Mouse (Mus musculus) C2C12 (cell line): Measurements from ENCODE around the gene Ccdc83. TPM values are rescaled to one million over a fixed set of nuclear protein-coding genes. Genes with fewer than 3 reads are reported as not detected.

ENCODE experiments used
- H3K27me3 ChIP-seq: one replicate; pipeline ENCODE4 v1.6.1; 2011; ENCODE audit not compliant: control insufficient read depth, insufficient read depth, insufficient read length
- H3K36me3 ChIP-seq: one replicate; pipeline ENCODE4 v1.6.1; 2011; ENCODE audit not compliant: control insufficient read depth, insufficient read depth
- H3K4me3 ChIP-seq: one replicate; pipeline ENCODE4 v1.5.1; 2011; ENCODE audit warnings: mild to moderate bottlenecking, control low read depth; ENCODE audit not compliant: poor library complexity, insufficient read depth, severe bottlenecking
- H3K79me2 ChIP-seq: one replicate; pipeline ENCODE4 v1.6.1; 2011; ENCODE audit not compliant: control insufficient read depth, insufficient read depth
- H3K79me3 ChIP-seq: one replicate; pipeline ENCODE4 v1.6.1; 2011; ENCODE audit warnings: low read depth, control low read depth
- H3ac ChIP-seq: one replicate; pipeline ENCODE3; 2011; ENCODE audit warnings: low read depth; ENCODE audit not compliant: control insufficient read depth, insufficient read length
- CEBPB ChIP-seq: IDR thresholded peaks from one replicate; pipeline ENCODE4 v1.6.1; 2011; ENCODE audit warnings: low read depth, mild to moderate bottlenecking, control low read depth, moderate library complexity
- CTCF ChIP-seq: IDR thresholded peaks from one replicate; pipeline ENCODE4 v1.5.1; 2011; ENCODE audit not compliant: control insufficient read depth, insufficient read depth, insufficient read length
- FOSL1 ChIP-seq: IDR thresholded peaks from one replicate; pipeline ENCODE4 v1.8.0; 2011; ENCODE audit warnings: mild to moderate bottlenecking, low read length; ENCODE audit not compliant: poor library complexity, insufficient read depth, severe bottlenecking
- MAX ChIP-seq: IDR thresholded peaks from one replicate; pipeline ENCODE4 v1.6.1; 2011; ENCODE audit warnings: mild to moderate bottlenecking, control low read depth
- MYOD1 ChIP-seq: IDR thresholded peaks from one replicate; pipeline ENCODE4 v1.6.1; 2011; ENCODE audit warnings: low read depth; ENCODE audit not compliant: control insufficient read depth, insufficient read length
- MYOG ChIP-seq: IDR thresholded peaks from one replicate; pipeline ENCODE4 v1.6.1; 2011; ENCODE audit not compliant: control insufficient read depth, insufficient read length; ENCODE audit errors: extremely low read depth
- USF1 ChIP-seq: IDR thresholded peaks from one replicate; pipeline ENCODE4 v1.6.1; 2011; ENCODE audit warnings: low read depth, mild to moderate bottlenecking, control low read depth, moderate library complexity
- long read RNA-seq, 2 experiments: library from polyadenylated mRNA; unstranded; transcript quantifications; one replicate each; pipeline ENCODE4 v2.0.0; 2019 to 2020
- polyA plus RNA-seq: library from polyadenylated mRNA; unstranded; fragments of >200 nt; fragmentation: generic; extraction: Trizol; gene quantifications from one replicate; pipeline ENCODE4 v1.2.1, GENCODE M21; 2012; ENCODE audit warnings: missing spikeins

The Ccdc83 gene
- not detected for polyA plus RNA-seq
- long read RNA-seq, experiment 1, result 0 reads
- long read RNA-seq, experiment 2, result 0 reads

GRCm38 (mm10) chr7:90265289-90265970 is at the start of gene Ccdc83:
Ccdc83 (minus strand) TSS chr7:90265777.
- Histone ChIP-seq H3K79me3 (no peaks in the 10 kb centered on the region), H3K36me3 (no peaks in the 10 kb centered on the region), H3K4me3 (no peak within 1 kb of the TSS), H3K27me3 (no peaks in the 10 kb centered on the region), H3K79me2 (no peaks in the 10 kb centered on the region), H3ac (no peak within 1 kb of the TSS)
- TF ChIP-seq CTCF (peak; percentile 94), FOSL1 (no peak), USF1 (no peak)

- Histone ChIP-seq H3K79me2 (peaks cover 69% of the 10 kb centered on the region), H3K36me3 (no peaks in the 10 kb centered on the region), H3ac (no peak overlapping the region), H3K4me3 (no peak overlapping the region), H3K79me3 (peaks cover 30% of the 10 kb centered on the region), H3K27me3 (no peaks in the 10 kb centered on the region)
- TF ChIP-seq FOSL1 (no peak), MAX (no peak), USF1 (no peak), MYOD1 (no peak), CEBPB (no peak), CTCF (no peak), MYOG (no peak)
These were observed 47.8 kb upstream of the Ccdc83 start for GRCm38 (mm10) chr7:90313421-90313820.

GRCm38 (mm10) chr7:90312151-90312883 is 46.7 kb upstream of the Ccdc83 start:
- no peaks in the 10 kb centered on the region for H3K27me3 ChIP-seq
- peaks cover 69% of the 10 kb centered on the region for H3K79me2 ChIP-seq
- no peak overlapping the region for H3K4me3 ChIP-seq
- H3K36me3 ChIP-seq, result no peaks in the 10 kb centered on the region
- peaks cover 30% of the 10 kb centered on the region for H3K79me3 ChIP-seq
- TF ChIP-seq MYOD1 (peak; percentile 88), USF1 (no peak)
- no peak overlapping the region for H3ac ChIP-seq

- no peaks in the 10 kb centered on the region for H3K36me3 ChIP-seq
- TF ChIP-seq MYOG (no peak), CEBPB (no peak), USF1 (no peak), MYOD1 (peak; percentile 80), CTCF (no peak), FOSL1 (peak; percentile 63), MAX (peak; percentile 79)
- H3K27me3 ChIP-seq, result no peaks in the 10 kb centered on the region
- H3K79me3 ChIP-seq, result peaks cover 30% of the 10 kb centered on the region
- no peak overlapping the region for H3K4me3 ChIP-seq
- H3ac ChIP-seq, result peak overlapping the region; percentile 30
- peaks cover 44% of the 10 kb centered on the region for H3K79me2 ChIP-seq
These were observed 42.4 kb upstream of the Ccdc83 start for GRCm38 (mm10) chr7:90308003-90308402.

- no peaks in the 10 kb centered on the region for H3K27me3 ChIP-seq
- H3K36me3 ChIP-seq, result no peaks in the 10 kb centered on the region
- peaks cover 30% of the 10 kb centered on the region for H3K79me3 ChIP-seq
- H3K79me2 ChIP-seq, result peaks cover 50% of the 10 kb centered on the region
- no peak for TF ChIP-seq CTCF
- no peak for TF ChIP-seq CEBPB
- no peak for TF ChIP-seq MAX
- TF ChIP-seq FOSL1, result no peak
- no peak for TF ChIP-seq MYOD1
- peak; percentile 80 for TF ChIP-seq USF1
- TF ChIP-seq MYOG, result no peak
- H3ac ChIP-seq, result no peak overlapping the region
- no peak overlapping the region for H3K4me3 ChIP-seq
These were observed 41.4 kb upstream of the Ccdc83 start for GRCm38 (mm10) chr7:90306968-90307367.

GRCm38 (mm10) chr7:90306079-90306478 is 40.5 kb upstream of the Ccdc83 start:
- Histone ChIP-seq H3K4me3 (no peak overlapping the region), H3K79me2 (peaks cover 41% of the 10 kb centered on the region), H3ac (no peak overlapping the region), H3K27me3 (no peaks in the 10 kb centered on the region), H3K79me3 (peaks cover 27% of the 10 kb centered on the region), H3K36me3 (no peaks in the 10 kb centered on the region)
- no peak for TF ChIP-seq MYOD1
- TF ChIP-seq MAX, result no peak
- TF ChIP-seq CTCF, result no peak
- no peak for TF ChIP-seq CEBPB
